Mouse (Mus musculus): ENCODE measurements around the gene Trank1. TPM values are rescaled to one million over a fixed set of nuclear protein-coding genes. Genes with fewer than 3 reads are reported as not detected.

Gene Trank1
- polyA plus RNA-seq, 1 experiment from 2014 or later: 0.79 TPM

- Histone ChIP-seq H3K36me3 (ENCODE audit: control insufficient read depth, insufficient read depth, low read length) (no peaks in the 10 kb centered on the region), H3K4me2 (ENCODE audit: low read depth, low read length) (no peak overlapping the region), H3K27me3 (replicated peaks; ENCODE audit: control insufficient read depth, insufficient read depth, low read length) (no peaks in the 10 kb centered on the region), H3K4me1 (ENCODE audit: control insufficient read depth, insufficient read depth, low read length) (no peaks in the 10 kb centered on the region), H3K9me3 (ENCODE audit: control insufficient read depth, low read length) (no peaks in the 10 kb centered on the region), H3K9ac (ENCODE audit: low read depth, low read length) (no peak overlapping the region), H3K27ac (replicated peaks; ENCODE audit: low read depth, low read length) (no peak overlapping the region), H3K4me3 (ENCODE audit: low read depth, low read length) (no peak overlapping the region)
- WGBS: 78% methylated on average over 8 of the region's 8 CpGs
- DNase-seq (ENCODE audit: low spot score) (no peak), ATAC-seq (ENCODE audit: low read depth) (no peak)
Measured at GRCm38 (mm10) chr9:111428698-111429362, 117.3 kb downstream of the Trank1 start.

GRCm38 (mm10) chr9:111429363-111429750 lies 117.8 kb downstream of the Trank1 start:
- H3K27ac ChIP-seq (replicated peaks; ENCODE audit: low read depth, low read length): no peak overlapping the region
- ATAC-seq (ENCODE audit: low read depth) (no peak), DNase-seq (ENCODE audit: low spot score) (no peak)
- H3K9ac ChIP-seq (ENCODE audit: low read depth, low read length): no peak overlapping the region
- no peak overlapping the region for H3K4me3 ChIP-seq (ENCODE audit: low read depth, low read length)
- 43% methylated on average over 2 of the region's 2 CpGs for WGBS
- H3K27me3 ChIP-seq (replicated peaks; ENCODE audit: control insufficient read depth, insufficient read depth, low read length): no peaks in the 10 kb centered on the region
- no peaks in the 10 kb centered on the region for H3K9me3 ChIP-seq (ENCODE audit: control insufficient read depth, low read length)
- no peak overlapping the region for H3K4me2 ChIP-seq (ENCODE audit: low read depth, low read length)
- no peaks in the 10 kb centered on the region for H3K36me3 ChIP-seq (ENCODE audit: control insufficient read depth, insufficient read depth, low read length)
- H3K4me1 ChIP-seq (ENCODE audit: control insufficient read depth, insufficient read depth, low read length): no peaks in the 10 kb centered on the region

DNA sequence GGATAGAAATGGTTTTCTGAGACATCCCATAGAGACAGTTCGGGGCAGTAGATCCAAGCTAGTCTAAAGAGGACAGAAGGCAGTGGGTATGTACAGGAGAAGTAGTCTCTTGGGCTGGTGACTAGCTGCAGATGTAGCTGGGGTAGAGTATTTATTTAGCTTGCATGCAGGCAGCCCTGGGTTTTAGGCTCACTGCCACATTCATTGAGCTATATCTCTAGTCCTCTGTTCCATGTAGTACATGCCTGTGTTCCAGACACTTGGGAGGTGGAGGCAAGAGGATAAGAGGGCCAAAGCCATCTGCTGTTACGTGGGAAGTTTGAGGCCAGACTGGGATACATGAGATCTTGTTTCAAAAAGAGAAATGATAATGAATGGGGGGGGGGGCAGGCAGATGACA lies 123.9 kb downstream of the Trank1 start:
- WGBS: 81% methylated on average over 2 of the region's 2 CpGs
- ATAC-seq (ENCODE audit: low read depth): no peak
- Histone ChIP-seq H3K4me3 (ENCODE audit: low read depth, low read length) (no peak overlapping the region), H3K4me2 (ENCODE audit: low read depth, low read length) (no peak overlapping the region), H3K27me3 (replicated peaks; ENCODE audit: control insufficient read depth, insufficient read depth, low read length) (peaks cover 22% of the 10 kb centered on the region), H3K9me3 (ENCODE audit: control insufficient read depth, low read length) (no peaks in the 10 kb centered on the region), H3K9ac (ENCODE audit: low read depth, low read length) (no peak overlapping the region), H3K36me3 (ENCODE audit: control insufficient read depth, insufficient read depth, low read length) (no peaks in the 10 kb centered on the region), H3K27ac (replicated peaks; ENCODE audit: low read depth, low read length) (no peak overlapping the region), H3K4me1 (ENCODE audit: control insufficient read depth, insufficient read depth, low read length) (no peaks in the 10 kb centered on the region)
- DNase-seq (ENCODE audit: low spot score): no peak

DNA sequence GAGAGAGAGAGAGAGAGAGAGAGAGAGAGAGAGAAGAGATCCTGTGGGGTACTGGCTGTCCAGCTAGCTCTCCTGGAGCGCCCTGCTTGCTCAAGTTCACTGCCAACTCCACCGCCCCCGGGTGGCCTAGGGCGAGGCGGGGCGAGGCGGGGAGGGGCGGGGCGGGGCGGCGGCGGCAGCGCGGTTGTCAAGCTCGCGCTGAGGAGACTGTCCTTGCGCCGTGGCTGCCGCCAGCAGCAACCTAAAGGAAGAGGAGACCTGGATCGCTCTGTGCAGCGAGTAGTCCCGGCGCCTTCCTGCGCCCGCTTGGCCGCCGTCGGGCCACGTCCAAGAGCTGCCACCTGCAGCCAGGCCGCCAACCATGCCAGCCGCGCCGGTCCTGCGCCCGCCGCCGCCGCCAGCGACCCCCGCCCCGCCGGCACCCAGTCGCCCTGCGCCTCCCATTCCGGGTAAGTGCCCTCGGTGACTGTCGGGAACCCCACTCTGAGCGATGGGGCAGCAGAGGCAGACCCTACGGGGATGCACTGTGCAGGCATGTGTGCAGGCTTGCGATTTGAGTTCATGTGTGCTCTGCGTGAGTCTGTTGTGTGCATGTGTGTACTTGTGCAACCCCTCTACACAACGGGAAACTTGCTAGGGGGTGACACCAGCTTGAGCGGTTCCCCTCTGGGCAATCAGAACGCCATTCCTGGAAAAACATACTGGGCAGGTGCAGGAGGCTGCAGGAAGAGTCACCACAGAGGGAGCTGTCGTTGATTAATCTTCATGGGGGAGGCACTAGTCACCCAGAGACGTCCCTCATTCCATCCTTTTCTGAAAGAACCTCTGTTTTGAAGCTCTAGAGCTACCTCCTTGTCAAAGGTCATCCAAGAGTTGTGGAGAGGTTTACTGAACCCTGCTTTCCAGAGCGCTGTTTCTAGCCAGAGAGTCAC lies 127.6 kb downstream of the Trank1 start, which contains the start of gene Dclk3:
Dclk3 (plus strand) TSS at position 178 of the 932 bp plus-strand sequence.
- ATAC-seq (ENCODE audit: low read depth) (peak; percentile 66), DNase-seq (ENCODE audit: low spot score) (peak; percentile 44)
- 6% methylated on average over 20 of the region's 57 CpGs for WGBS

DNA sequence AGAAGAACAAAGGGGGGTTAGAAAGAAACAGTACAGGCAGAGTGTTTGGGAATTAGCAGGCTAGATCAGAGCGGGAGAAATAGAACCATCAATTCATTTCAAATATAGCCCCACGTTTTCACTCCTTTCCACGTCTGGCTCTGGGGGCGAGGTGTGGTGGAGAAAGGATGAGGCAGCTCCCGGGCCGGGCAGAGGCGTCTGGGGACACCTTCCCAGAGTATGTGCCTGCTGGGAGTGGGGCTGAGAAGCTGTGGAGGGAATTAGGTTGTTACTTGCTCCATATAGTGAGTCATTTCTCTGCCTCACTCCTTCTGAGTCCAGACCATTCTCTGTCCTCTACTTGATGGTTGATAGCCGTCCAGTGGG lies 128.3 kb downstream of the Trank1 start:
- Histone ChIP-seq H3K27ac (replicated peaks; ENCODE audit: low read depth, low read length) (no peak overlapping the region), H3K36me3 (ENCODE audit: control insufficient read depth, insufficient read depth, low read length) (no peaks in the 10 kb centered on the region), H3K4me2 (ENCODE audit: low read depth, low read length) (peak overlapping the region; percentile 84), H3K9ac (ENCODE audit: low read depth, low read length) (0 out of 2 replicates have a peak overlapping the region, but pooled peaks have one; percentile 14), H3K4me3 (ENCODE audit: low read depth, low read length) (peak overlapping the region; percentile 55), H3K9me3 (ENCODE audit: control insufficient read depth, low read length) (no peaks in the 10 kb centered on the region), H3K4me1 (ENCODE audit: control insufficient read depth, insufficient read depth, low read length) (no peaks in the 10 kb centered on the region; the same call in 1 of the 2 replicates), H3K27me3 (replicated peaks; ENCODE audit: control insufficient read depth, insufficient read depth, low read length) (peaks cover 22% of the 10 kb centered on the region)
- 48% methylated on average over 8 of the region's 8 CpGs for WGBS
- DNase-seq (ENCODE audit: low spot score) (no peak), ATAC-seq (ENCODE audit: low read depth) (no peak)

More for the DNA sequence above, 127.6 kb downstream of the Trank1 start, which contains the start of gene Dclk3:
- H3K27me3 ChIP-seq (replicated peaks; ENCODE audit: control insufficient read depth, insufficient read depth, low read length): peaks cover 22% of the 10 kb centered on the region
- H3K4me3 ChIP-seq (ENCODE audit: low read depth, low read length): peak within 1 kb of the TSS; percentile 55
- H3K27ac ChIP-seq (replicated peaks; ENCODE audit: low read depth, low read length): no peak within 1 kb of the TSS
- peak within 1 kb of the TSS; percentile 61 for H3K9ac ChIP-seq (ENCODE audit: low read depth, low read length)
- H3K36me3 ChIP-seq (ENCODE audit: control insufficient read depth, insufficient read depth, low read length): no peaks in the 10 kb centered on the region
- no peaks in the 10 kb centered on the region; the same call in 1 of the 2 replicates for H3K4me1 ChIP-seq (ENCODE audit: control insufficient read depth, insufficient read depth, low read length)
- H3K9me3 ChIP-seq (ENCODE audit: control insufficient read depth, low read length): no peaks in the 10 kb centered on the region
- peak within 1 kb of the TSS; percentile 84 for H3K4me2 ChIP-seq (ENCODE audit: low read depth, low read length)

DNA sequence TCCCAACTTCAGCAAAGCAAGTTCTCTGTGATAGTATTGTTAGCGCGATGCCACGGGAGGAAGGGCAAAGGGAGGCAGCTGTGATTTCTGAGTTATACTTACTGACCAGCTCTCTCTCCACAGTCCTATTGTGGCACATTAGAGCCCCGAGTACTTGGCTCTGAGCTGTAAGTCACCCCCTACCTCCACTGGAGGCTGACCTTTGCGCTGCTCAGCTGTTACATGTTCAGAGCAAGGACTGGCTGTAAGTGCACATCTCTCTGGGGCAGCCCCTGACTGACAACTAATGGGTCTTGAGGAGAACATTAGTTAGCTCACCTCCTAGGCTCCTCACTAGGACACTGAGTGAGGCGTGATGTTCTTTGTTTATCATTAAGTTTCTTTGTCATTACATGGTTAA lies 128.9 kb downstream of the Trank1 start:
- Histone ChIP-seq H3K4me1 (ENCODE audit: control insufficient read depth, insufficient read depth, low read length) (no peaks in the 10 kb centered on the region; the same call in 1 of the 2 replicates), H3K27me3 (replicated peaks; ENCODE audit: control insufficient read depth, insufficient read depth, low read length) (peaks cover 22% of the 10 kb centered on the region), H3K4me3 (ENCODE audit: low read depth, low read length) (no peak overlapping the region), H3K27ac (replicated peaks; ENCODE audit: low read depth, low read length) (no peak overlapping the region), H3K9ac (ENCODE audit: low read depth, low read length) (no peak overlapping the region), H3K4me2 (ENCODE audit: low read depth, low read length) (peak overlapping the region; percentile 84; the same call in 1 of the 2 replicates), H3K36me3 (ENCODE audit: control insufficient read depth, insufficient read depth, low read length) (no peaks in the 10 kb centered on the region), H3K9me3 (ENCODE audit: control insufficient read depth, low read length) (no peaks in the 10 kb centered on the region)
- ATAC-seq (ENCODE audit: low read depth) (no peak), DNase-seq (ENCODE audit: low spot score) (no peak)
- 79% methylated on average over 6 of the region's 6 CpGs for WGBS

GRCm38 (mm10) chr9:111441151-111441550 lies 129.6 kb downstream of the Trank1 start:
- Histone ChIP-seq H3K27ac (replicated peaks; ENCODE audit: low read depth, low read length) (no peak overlapping the region), H3K36me3 (ENCODE audit: control insufficient read depth, insufficient read depth, low read length) (no peaks in the 10 kb centered on the region), H3K4me1 (ENCODE audit: control insufficient read depth, insufficient read depth, low read length) (no peaks in the 10 kb centered on the region; the same call in 1 of the 2 replicates), H3K4me3 (ENCODE audit: low read depth, low read length) (no peak overlapping the region), H3K9ac (ENCODE audit: low read depth, low read length) (no peak overlapping the region), H3K27me3 (replicated peaks; ENCODE audit: control insufficient read depth, insufficient read depth, low read length) (peaks cover 22% of the 10 kb centered on the region), H3K9me3 (ENCODE audit: control insufficient read depth, low read length) (no peaks in the 10 kb centered on the region), H3K4me2 (ENCODE audit: low read depth, low read length) (no peak overlapping the region)
- no peak for ATAC-seq (ENCODE audit: low read depth)
- no peak for DNase-seq (ENCODE audit: low spot score)
- WGBS: 89% methylated on average over 2 of the region's 2 CpGs
